Mouse (Mus musculus) neutrophil, adult 59 days (primary cell): ENCODE measurements around the gene Ascl3. TPM values are rescaled to one million over a fixed set of nuclear protein-coding genes. Genes with fewer than 3 reads are reported as not detected.

Source experiments
- total RNA-seq, 2 experiments: library from RNA; stranded (reverse); gene quantifications; 1 replicate in 1 of 2; 2 replicates in 1 of 2; pipeline ENCODE4 v1.2.4; 2023

Ascl3 gene
- total RNA-seq = not detected

GRCm38 (mm10) chr7:109731626-109732025, at the start of gene Ascl3:
TSS of gene Ascl3 (minus strand) at chr7:109731726.

GRCm38 (mm10) chr7:109752008-109752925, 20.7 kb upstream of the Ascl3 start, which contains the start of gene Tmem9b:
TSS of gene Tmem9b (minus strand) at chr7:109752875.

GRCm38 (mm10) chr7:109723697-109724096, 7.8 kb downstream of the Ascl3 start, which contains the start of gene BC051019:
TSS of gene BC051019 (minus strand) at chr7:109723850.

GRCm38 (mm10) chr7:109703190-109704015, 28.1 kb downstream of the Ascl3 start, which contains the start of the genes St5 and Akip1:
TSS of gene St5 (minus strand) at chr7:109703605.
TSS of gene Akip1 (plus strand) at chr7:109703690.

Other genes with a start within 250 kb of the Ascl3 start
- under 1 TPM in 1 of 2 experiments, not detected in 1; 0.11 TPM for gene Trim66, start 223.6 kb downstream of the Ascl3 start, total RNA-seq
- 100 to 1,000 TPM; 167 to 174 TPM for gene Rpl27a, start 212.6 kb downstream of the Ascl3 start, total RNA-seq
- 1 to 10 TPM; 1.5 to 4.3 TPM for gene St5, start 28.1 kb downstream of the Ascl3 start, total RNA-seq
- gene Akip1, start 28.0 kb downstream of the Ascl3 start, total RNA-seq = 10 to 100 TPM in 1 of 2 experiments, 1 to 10 TPM in 1; 9.8 to 10.0 TPM
- not detected for gene BC051019, start 7.9 kb downstream of the Ascl3 start, total RNA-seq
- 10 to 100 TPM; 35.9 to 38.9 TPM for gene Tmem9b, start 21.1 kb upstream of the Ascl3 start, total RNA-seq
- not detected for gene Nrip3, start 50.3 kb upstream of the Ascl3 start, total RNA-seq
- not detected for gene Scube2, start 134.0 kb upstream of the Ascl3 start, total RNA-seq
- 100 to 1,000 TPM; 231 to 244 TPM for gene Dennd5a, start 228.7 kb upstream of the Ascl3 start, total RNA-seq